Mouse (Mus musculus): ENCODE results near the gene Cilp2. TPM values are rescaled to one million over a fixed set of nuclear protein-coding genes. Genes with fewer than 3 reads are reported as not detected.
A peak's percentile ranks its signal among the peaks of the same experiment; 100 is the strongest.

The Cilp2 gene
- polyA plus RNA-seq, 1 experiment from 2014 or later, result 0.17 TPM

GRCm38 (mm10) chr8:69880841-69881240 lies 6.6 kb downstream of the Cilp2 start:
- H3K4me2 ChIP-seq (replicated peaks; ENCODE audit: low read depth, low read length), result no peak overlapping the region
- H3K4me1 ChIP-seq (ENCODE audit: insufficient read depth, low read depth, low read length), result peaks cover 6% of the 10 kb centered on the region; the same call in 1 of the 2 replicates
- no peaks in the 10 kb centered on the region for H3K9me3 ChIP-seq (ENCODE audit: low read length)
- H3K4me3 ChIP-seq (ENCODE audit: low read depth, low read length), result peak overlapping the region; percentile 35; the same call in 1 of the 2 replicates
- 9% methylated on average over 36 of the region's 37 CpGs for WGBS
- DNase-seq (ENCODE audit: low spot score) (no peak), ATAC-seq (no peak)
- TF ChIP-seq CTCF (IDR thresholded peaks at IDR 0.05), result no peak
- no peak for TF ChIP-seq EP300 (IDR thresholded peaks at IDR 0.05)
- H3K27me3 ChIP-seq (replicated peaks; ENCODE audit: insufficient read depth, low read length), result peaks cover 63% of the 10 kb centered on the region
- H3K27ac ChIP-seq (ENCODE audit: low read length), result no peak overlapping the region
- no peaks in the 10 kb centered on the region for H3K36me3 ChIP-seq (ENCODE audit: insufficient read depth, low read length)
- H3K9ac ChIP-seq (replicated peaks; ENCODE audit: low read depth), result no peak overlapping the region

DNA sequence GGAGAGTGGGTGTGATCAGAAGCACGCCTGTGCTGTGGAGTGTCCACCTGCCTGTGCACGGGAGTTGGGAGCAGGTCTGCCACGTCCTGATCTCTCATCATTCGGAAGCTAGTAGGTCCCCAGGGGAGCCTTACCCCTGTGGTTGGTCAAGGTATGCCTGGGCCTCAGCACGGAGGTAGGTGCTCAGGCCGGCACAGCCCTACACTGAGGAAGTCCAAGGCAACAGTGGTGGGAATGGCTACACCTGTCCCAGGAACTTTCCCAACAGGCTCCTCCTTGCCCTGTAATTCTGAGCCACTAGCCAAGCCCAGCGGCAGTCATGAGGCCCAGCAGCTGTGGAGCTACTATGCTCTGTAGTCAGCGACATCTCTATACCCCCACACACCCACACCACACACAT lies 7.8 kb downstream of the Cilp2 start:
- Histone ChIP-seq H3K9ac (replicated peaks; ENCODE audit: low read depth) (no peak overlapping the region), H3K27ac (ENCODE audit: low read length) (no peak overlapping the region), H3K4me2 (replicated peaks; ENCODE audit: low read depth, low read length) (no peak overlapping the region), H3K4me3 (ENCODE audit: low read depth, low read length) (no peak overlapping the region), H3K36me3 (ENCODE audit: insufficient read depth, low read length) (no peaks in the 10 kb centered on the region), H3K4me1 (ENCODE audit: insufficient read depth, low read depth, low read length) (peaks cover 6% of the 10 kb centered on the region; the same call in 1 of the 2 replicates), H3K27me3 (replicated peaks; ENCODE audit: insufficient read depth, low read length) (peaks cover 52% of the 10 kb centered on the region), H3K9me3 (ENCODE audit: low read length) (no peaks in the 10 kb centered on the region)
- WGBS, result 63% methylated on average over 8 of the region's 8 CpGs
- TF ChIP-seq EP300 (IDR thresholded peaks at IDR 0.05), result no peak
- no peak for TF ChIP-seq CTCF (IDR thresholded peaks at IDR 0.05)
- DNase-seq (ENCODE audit: low spot score) (no peak), ATAC-seq (no peak)

DNA sequence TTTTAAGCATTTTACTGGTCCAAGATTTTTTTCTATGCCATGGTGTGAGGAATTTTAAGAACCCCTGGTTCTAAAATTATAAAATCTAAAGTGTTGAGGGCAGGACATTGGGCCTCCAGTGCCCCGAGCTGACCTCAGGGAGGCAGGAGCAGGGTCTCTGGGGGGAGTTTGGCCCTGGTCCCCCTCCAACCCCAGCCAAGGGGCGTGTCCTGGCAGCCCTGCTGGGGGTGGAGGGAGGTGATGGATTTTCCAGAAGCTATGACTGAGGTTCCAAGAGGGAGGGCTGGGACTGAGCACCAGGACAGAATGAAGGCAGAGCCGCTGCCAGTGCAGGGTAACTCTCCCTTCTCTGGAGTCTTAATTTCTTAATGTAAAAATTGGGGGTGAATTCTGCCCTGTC lies 9.5 kb downstream of the Cilp2 start:
- DNase-seq (ENCODE audit: low spot score) (no peak), ATAC-seq (no peak)
- Histone ChIP-seq H3K27me3 (replicated peaks; ENCODE audit: insufficient read depth, low read length) (peaks cover 35% of the 10 kb centered on the region), H3K9ac (replicated peaks; ENCODE audit: low read depth) (no peak overlapping the region), H3K4me2 (replicated peaks; ENCODE audit: low read depth, low read length) (no peak overlapping the region), H3K4me3 (ENCODE audit: low read depth, low read length) (no peak overlapping the region), H3K27ac (ENCODE audit: low read length) (no peak overlapping the region), H3K4me1 (ENCODE audit: insufficient read depth, low read depth, low read length) (peaks cover 6% of the 10 kb centered on the region; the same call in 1 of the 2 replicates), H3K9me3 (ENCODE audit: low read length) (no peaks in the 10 kb centered on the region), H3K36me3 (ENCODE audit: insufficient read depth, low read length) (no peaks in the 10 kb centered on the region)
- TF ChIP-seq CTCF (IDR thresholded peaks at IDR 0.05) (no peak), EP300 (IDR thresholded peaks at IDR 0.05) (no peak)
- WGBS, result 60% methylated on average over 3 of the region's 3 CpGs

GRCm38 (mm10) chr8:69877396-69877795 lies 10.1 kb downstream of the Cilp2 start:
- no peak for ATAC-seq
- Histone ChIP-seq H3K9me3 (ENCODE audit: low read length) (no peaks in the 10 kb centered on the region), H3K36me3 (ENCODE audit: insufficient read depth, low read length) (no peaks in the 10 kb centered on the region), H3K4me1 (ENCODE audit: insufficient read depth, low read depth, low read length) (peaks cover 6% of the 10 kb centered on the region; the same call in 1 of the 2 replicates), H3K4me2 (replicated peaks; ENCODE audit: low read depth, low read length) (no peak overlapping the region), H3K9ac (replicated peaks; ENCODE audit: low read depth) (no peak overlapping the region), H3K4me3 (ENCODE audit: low read depth, low read length) (no peak overlapping the region), H3K27me3 (replicated peaks; ENCODE audit: insufficient read depth, low read length) (peaks cover 29% of the 10 kb centered on the region), H3K27ac (ENCODE audit: low read length) (no peak overlapping the region)
- DNase-seq (ENCODE audit: low spot score), result no peak
- 87% methylated on average over 4 of the region's 4 CpGs for WGBS
- TF ChIP-seq EP300 (IDR thresholded peaks at IDR 0.05) (no peak), CTCF (IDR thresholded peaks at IDR 0.05) (no peak)

DNA sequence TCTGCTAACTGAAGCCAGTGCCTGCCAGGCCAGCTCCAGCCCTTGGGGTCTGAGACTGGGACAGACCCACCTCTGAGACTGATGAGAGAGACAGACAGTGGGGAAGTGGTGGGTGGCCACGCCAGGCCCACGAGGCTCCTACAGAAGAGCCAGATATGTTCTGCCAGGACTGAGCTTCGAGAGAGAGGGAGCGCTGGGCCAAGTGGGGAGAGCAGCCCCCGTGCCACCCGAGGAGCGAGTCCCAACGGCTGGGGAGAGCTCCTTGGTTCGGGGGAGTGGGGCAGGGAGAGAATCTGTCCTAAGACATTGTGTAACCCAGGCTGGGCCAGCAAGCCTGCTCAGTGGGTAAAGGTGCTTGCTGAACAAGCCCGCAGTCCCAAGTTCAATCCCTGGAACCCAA lies 10.5 kb downstream of the Cilp2 start:
- ATAC-seq (no peak), DNase-seq (ENCODE audit: low spot score) (no peak)
- 69% methylated on average over 10 of the region's 10 CpGs for WGBS
- Histone ChIP-seq H3K4me3 (ENCODE audit: low read depth, low read length) (no peak overlapping the region), H3K27me3 (replicated peaks; ENCODE audit: insufficient read depth, low read length) (peaks cover 24% of the 10 kb centered on the region), H3K9ac (replicated peaks; ENCODE audit: low read depth) (no peak overlapping the region), H3K27ac (ENCODE audit: low read length) (no peak overlapping the region), H3K4me2 (replicated peaks; ENCODE audit: low read depth, low read length) (no peak overlapping the region), H3K4me1 (ENCODE audit: insufficient read depth, low read depth, low read length) (peaks cover 6% of the 10 kb centered on the region; the same call in 1 of the 2 replicates), H3K36me3 (ENCODE audit: insufficient read depth, low read length) (no peaks in the 10 kb centered on the region), H3K9me3 (ENCODE audit: low read length) (no peaks in the 10 kb centered on the region)
- TF ChIP-seq CTCF (IDR thresholded peaks at IDR 0.05) (no peak), EP300 (IDR thresholded peaks at IDR 0.05) (no peak)

GRCm38 (mm10) chr8:69876097-69876496 lies 11.4 kb downstream of the Cilp2 start:
- WGBS, result 31% methylated on average over 10 of the region's 10 CpGs
- ATAC-seq (no peak), DNase-seq (ENCODE audit: low spot score) (no peak)
- H3K4me3 ChIP-seq (ENCODE audit: low read depth, low read length), result no peak overlapping the region
- no peak overlapping the region for H3K4me2 ChIP-seq (replicated peaks; ENCODE audit: low read depth, low read length)
- TF ChIP-seq EP300 (IDR thresholded peaks at IDR 0.05), result no peak
- TF ChIP-seq CTCF (IDR thresholded peaks at IDR 0.05), result no peak
- H3K36me3 ChIP-seq (ENCODE audit: insufficient read depth, low read length), result no peaks in the 10 kb centered on the region
- peaks cover 16% of the 10 kb centered on the region for H3K27me3 ChIP-seq (replicated peaks; ENCODE audit: insufficient read depth, low read length)
- no peak overlapping the region for H3K27ac ChIP-seq (ENCODE audit: low read length)
- H3K9me3 ChIP-seq (ENCODE audit: low read length), result no peaks in the 10 kb centered on the region
- H3K9ac ChIP-seq (replicated peaks; ENCODE audit: low read depth), result no peak overlapping the region
- H3K4me1 ChIP-seq (ENCODE audit: insufficient read depth, low read depth, low read length), result peaks cover 3% of the 10 kb centered on the region; the same call in 1 of the 2 replicates

DNA sequence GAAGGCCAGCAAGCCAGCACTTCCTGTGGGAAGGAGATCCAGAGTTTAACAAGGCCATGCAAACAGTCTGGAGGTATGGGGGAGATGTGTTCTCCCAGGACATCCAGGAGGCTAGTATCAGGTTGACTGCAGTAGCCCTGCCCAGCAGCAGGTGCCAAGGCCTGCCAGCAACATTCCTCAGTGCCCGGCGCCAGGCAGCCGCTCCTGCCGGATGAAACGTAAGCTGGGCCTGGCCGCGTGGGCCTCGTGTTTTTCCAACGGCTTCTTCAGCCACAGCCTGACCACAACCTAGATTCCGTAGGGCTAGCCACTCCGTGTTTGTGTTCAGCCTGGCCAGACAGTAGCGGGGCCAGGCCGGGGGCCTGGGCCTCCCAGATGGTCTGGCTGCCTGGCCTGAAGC lies 12.8 kb downstream of the Cilp2 start:
- DNase-seq (ENCODE audit: low spot score) (no peak), ATAC-seq (no peak)
- TF ChIP-seq CTCF (IDR thresholded peaks at IDR 0.05) (no peak), EP300 (IDR thresholded peaks at IDR 0.05) (no peak)
- WGBS, result 72% methylated on average over 13 of the region's 13 CpGs
- no peak overlapping the region for H3K4me3 ChIP-seq (ENCODE audit: low read depth, low read length)
- H3K9me3 ChIP-seq (ENCODE audit: low read length), result no peaks in the 10 kb centered on the region
- no peaks in the 10 kb centered on the region for H3K36me3 ChIP-seq (ENCODE audit: insufficient read depth, low read length)
- H3K27me3 ChIP-seq (replicated peaks; ENCODE audit: insufficient read depth, low read length), result peaks cover 1% of the 10 kb centered on the region
- no peak overlapping the region for H3K27ac ChIP-seq (ENCODE audit: low read length)
- no peak overlapping the region for H3K4me2 ChIP-seq (replicated peaks; ENCODE audit: low read depth, low read length)
- no peaks in the 10 kb centered on the region for H3K4me1 ChIP-seq (ENCODE audit: insufficient read depth, low read depth, low read length)
- H3K9ac ChIP-seq (replicated peaks; ENCODE audit: low read depth), result no peak overlapping the region
